Comparison of ENCODE assay signal across 7 mouse cellular contexts in the genomic region with DNA sequence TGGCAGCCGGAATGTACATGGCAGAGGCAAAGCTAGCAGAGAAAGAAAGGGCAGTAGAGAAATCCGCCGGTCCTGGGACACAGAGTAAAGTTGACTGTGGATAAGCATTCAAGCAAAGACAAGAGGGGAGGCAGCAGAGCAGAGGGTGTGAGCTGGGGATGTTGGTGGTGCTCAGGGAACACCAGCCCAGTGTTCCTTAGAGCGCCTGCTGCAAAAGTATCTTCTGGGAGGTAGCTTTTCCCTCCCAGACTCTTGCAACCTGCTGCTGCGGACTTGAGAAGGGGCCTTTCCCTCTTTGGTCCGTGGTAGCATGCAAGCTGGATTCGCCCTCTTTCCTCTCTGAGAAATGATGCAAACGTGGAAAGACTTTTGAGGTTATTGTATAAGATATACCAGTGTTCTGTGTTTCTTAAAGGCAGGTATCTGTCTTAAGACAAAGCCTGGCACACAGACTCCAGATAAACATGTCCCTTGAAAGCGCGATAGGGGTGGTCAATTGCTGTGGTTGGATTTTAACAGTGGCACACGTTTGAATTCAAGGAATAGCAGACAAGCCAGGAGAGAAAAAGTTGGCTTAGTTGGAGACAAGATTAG. TPM values are rescaled to one million over a fixed set of nuclear protein-coding genes. Genes with fewer than 3 reads are reported as not detected.
A peak's percentile ranks its signal among the peaks of the same experiment; 100 is the strongest.
DNase-seq lines count a peak whose midpoint lies in the region; ATAC-seq and TF ChIP-seq lines count a peak whose summit lies in the region.

No protein-coding gene starts in this region.

- H3K4me2 ChIP-seq in lung, postnatal 0 days (replicated peaks; ENCODE audit: low read depth, low read length), result peak overlapping the region; percentile 86
- H3K4me2 ChIP-seq in forebrain, embryonic 11.5 days (ENCODE audit: low read depth, low read length, severe bottlenecking), result peak overlapping the region; percentile 78
- H3K4me2 ChIP-seq in limb, embryonic 15.5 days, result peak overlapping the region; percentile 80
- H3K4me2 ChIP-seq in stomach, postnatal 0 days (replicated peaks; ENCODE audit: low read depth), result peak overlapping the region; percentile 86

- 34% methylated on average over 11 of the region's 11 CpGs for WGBS in lung, postnatal 0 days
- 29% methylated on average over 11 of the region's 11 CpGs for WGBS in forebrain, embryonic 11.5 days
- 43% methylated on average over 11 of the region's 11 CpGs for WGBS in limb, embryonic 15.5 days
- WGBS in stomach, postnatal 0 days, result 30% methylated on average over 11 of the region's 11 CpGs

- peak; percentile 8 for DNase-seq in lung, postnatal 0 days (ENCODE audit: low spot score)
- no peak for DNase-seq in lung, postnatal 36 days
- DNase-seq in forebrain, embryonic 11.5 days (ENCODE audit: low spot score), result no peak
- no peak for DNase-seq in stomach, postnatal 0 days (ENCODE audit: low spot score)
- no peak for DNase-seq in left cerebral cortex, adult 8-10 months (ENCODE audit: low spot score in 2 of 2)
- no peak for DNase-seq in adrenal gland, postnatal 36 days

- no peak for TF ChIP-seq EP300 in lung, postnatal 0 days (IDR thresholded peaks at IDR 0.05)
- TF ChIP-seq EP300 in stomach, postnatal 0 days (optimal IDR thresholded peaks at IDR 0.05), result no peak

- peaks cover 8% of the 10 kb centered on the region; the same call in 1 of the 2 replicates for H3K4me1 ChIP-seq in lung, postnatal 0 days (ENCODE audit: insufficient read depth, low read depth, low read length)
- H3K4me1 ChIP-seq in forebrain, embryonic 11.5 days (replicated peaks; ENCODE audit: control insufficient read depth, insufficient read depth, low read length), result no peaks in the 10 kb centered on the region; the same call in 1 of the 2 replicates
- H3K4me1 ChIP-seq in limb, embryonic 15.5 days, result peaks cover 17% of the 10 kb centered on the region
- H3K4me1 ChIP-seq in stomach, postnatal 0 days (replicated peaks; ENCODE audit: control insufficient read depth, insufficient read depth), result 0 out of 2 replicates have a peak, but pooled peaks cover 3% of the 10 kb centered on the region

- no peak overlapping the region for H3K27ac ChIP-seq in lung, postnatal 0 days (ENCODE audit: low read length)
- H3K27ac ChIP-seq in forebrain, embryonic 11.5 days (ENCODE audit: low read depth, low read length), result no peak overlapping the region
- peak overlapping the region; percentile 84 for H3K27ac ChIP-seq in limb, embryonic 15.5 days
- peak overlapping the region; percentile 83 for H3K27ac ChIP-seq in stomach, postnatal 0 days (replicated peaks)

- H3K4me3 ChIP-seq in lung, postnatal 0 days (ENCODE audit: low read depth, low read length), result peak overlapping the region; percentile 65
- peak overlapping the region; percentile 59 for H3K4me3 ChIP-seq in forebrain, embryonic 11.5 days (ENCODE audit: low read depth, low read length)
- peak overlapping the region; percentile 69 for H3K4me3 ChIP-seq in limb, embryonic 15.5 days
- H3K4me3 ChIP-seq in stomach, postnatal 0 days (ENCODE audit: low read depth, low read length), result peak overlapping the region; percentile 68

- TF ChIP-seq CTCF in lung, postnatal 0 days (IDR thresholded peaks at IDR 0.05), result no peak
- no peak for TF ChIP-seq CTCF in stomach, postnatal 0 days (IDR thresholded peaks at IDR 0.05; ENCODE audit: low read depth)

- H3K9me3 ChIP-seq in lung, postnatal 0 days (ENCODE audit: low read length), result no peaks in the 10 kb centered on the region
- no peaks in the 10 kb centered on the region for H3K9me3 ChIP-seq in forebrain, embryonic 11.5 days (ENCODE audit: control insufficient read depth, low read length)
- no peaks in the 10 kb centered on the region for H3K9me3 ChIP-seq in limb, embryonic 15.5 days
- H3K9me3 ChIP-seq in stomach, postnatal 0 days (ENCODE audit: control insufficient read depth, low read length), result no peaks in the 10 kb centered on the region

- H3K27me3 ChIP-seq in lung, postnatal 0 days (replicated peaks; ENCODE audit: insufficient read depth, low read length), result 0 out of 2 replicates have a peak, but pooled peaks cover 6% of the 10 kb centered on the region
- no peaks in the 10 kb centered on the region for H3K27me3 ChIP-seq in forebrain, embryonic 11.5 days (ENCODE audit: control insufficient read depth, insufficient read depth, low read length)
- no peaks in the 10 kb centered on the region for H3K27me3 ChIP-seq in limb, embryonic 15.5 days
- no peaks in the 10 kb centered on the region for H3K27me3 ChIP-seq in stomach, postnatal 0 days (ENCODE audit: control insufficient read depth, insufficient read depth, low read length)

- peak overlapping the region; percentile 69 for H3K9ac ChIP-seq in lung, postnatal 0 days (replicated peaks; ENCODE audit: low read depth)
- peak overlapping the region; percentile 89 for H3K9ac ChIP-seq in forebrain, embryonic 11.5 days (ENCODE audit: low read length)
- peak overlapping the region; percentile 70 for H3K9ac ChIP-seq in limb, embryonic 15.5 days
- H3K9ac ChIP-seq in stomach, postnatal 0 days (ENCODE audit: low read length), result peak overlapping the region; percentile 80

- ATAC-seq in lung, postnatal 0 days, result no peak
- peak; percentile 31; the same call in 1 of the 2 replicates for ATAC-seq in forebrain, embryonic 11.5 days (replicated peaks; ENCODE audit: low FRiP score)
- no peak for ATAC-seq in limb, embryonic 15.5 days (ENCODE audit: insufficient number of reproducible peaks, low FRiP score, low TSS enrichment, low read depth)
- no peak for ATAC-seq in stomach, postnatal 0 days (ENCODE audit: low FRiP score, low TSS enrichment)

- H3K36me3 ChIP-seq in lung, postnatal 0 days (ENCODE audit: insufficient read depth, low read length), result no peaks in the 10 kb centered on the region
- no peaks in the 10 kb centered on the region for H3K36me3 ChIP-seq in forebrain, embryonic 11.5 days (ENCODE audit: control insufficient read depth, insufficient read depth, low read length)
- peaks cover 10% of the 10 kb centered on the region; the same call in 1 of the 2 replicates for H3K36me3 ChIP-seq in limb, embryonic 15.5 days
- H3K36me3 ChIP-seq in stomach, postnatal 0 days (ENCODE audit: control insufficient read depth, insufficient read depth, low read length), result no peaks in the 10 kb centered on the region

RNA-seq across cellular contexts. Expression of gene Senp1, which starts 14.3 kb away (rescaled TPM):
- 9.2 and 10.2 TPM in 2 replicates for polyA plus RNA-seq in lung, postnatal 0 days (2015; fragmentation: Nextera tagmentation; extraction: Ambion mirVana)
- polyA plus RNA-seq in forebrain, embryonic 11.5 days (2014; fragmentation: Nextera tagmentation; extraction: Ambion mirVana), result 47.7 and 49.0 TPM in 2 replicates
- polyA plus RNA-seq in limb, embryonic 15.5 days (2015; fragmentation: Nextera tagmentation; extraction: Ambion mirVana), result 28.6 and 29.3 TPM in 2 replicates
- 10.0 and 10.8 TPM in 2 replicates for polyA plus RNA-seq in stomach, postnatal 0 days (2015; fragmentation: Nextera tagmentation; extraction: Ambion mirVana)
- total RNA-seq in left cerebral cortex, adult 8-10 months (2022), result 10 to 100 TPM; 13.2 to 15.3 (median 13.9) TPM
- 10 to 100 TPM; 16.0 to 16.8 TPM for total RNA-seq in adrenal gland, postnatal 36 days (2021)

RNA-seq across cellular contexts. Expression of gene Pfkm, which starts 15.4 kb away (rescaled TPM):
- 12.8 and 15.5 TPM in 2 replicates for polyA plus RNA-seq in lung, postnatal 0 days (2015; fragmentation: Nextera tagmentation; extraction: Ambion mirVana)
- 42.8 and 46.3 TPM in 2 replicates for polyA plus RNA-seq in forebrain, embryonic 11.5 days (2014; fragmentation: Nextera tagmentation; extraction: Ambion mirVana)
- polyA plus RNA-seq in limb, embryonic 15.5 days (2015; fragmentation: Nextera tagmentation; extraction: Ambion mirVana), result 47.5 and 77.4 TPM in 2 replicates
- polyA plus RNA-seq in stomach, postnatal 0 days (2015; fragmentation: Nextera tagmentation; extraction: Ambion mirVana), result 15.5 and 16.7 TPM in 2 replicates
- total RNA-seq in left cerebral cortex, adult 8-10 months (2022), result 100 to 1,000 TPM; 407 to 459 (median 428) TPM
- 10 to 100 TPM; 59.9 to 65.4 TPM for total RNA-seq in adrenal gland, postnatal 36 days (2021)

RNA-seq across cellular contexts. Expression of gene Asb8, which starts 57.6 kb away (rescaled TPM):
- polyA plus RNA-seq in lung, postnatal 0 days (2015; fragmentation: Nextera tagmentation; extraction: Ambion mirVana), result 40.3 and 42.3 TPM in 2 replicates
- 47.4 and 49.4 TPM in 2 replicates for polyA plus RNA-seq in forebrain, embryonic 11.5 days (2014; fragmentation: Nextera tagmentation; extraction: Ambion mirVana)
- 46.7 and 56.3 TPM in 2 replicates for polyA plus RNA-seq in limb, embryonic 15.5 days (2015; fragmentation: Nextera tagmentation; extraction: Ambion mirVana)
- polyA plus RNA-seq in stomach, postnatal 0 days (2015; fragmentation: Nextera tagmentation; extraction: Ambion mirVana), result 31.3 and 31.9 TPM in 2 replicates
- 10 to 100 TPM; 50.8 to 53.6 (median 51.9) TPM for total RNA-seq in left cerebral cortex, adult 8-10 months (2022)
- total RNA-seq in adrenal gland, postnatal 36 days (2021), result 10 to 100 TPM; 37.3 to 43.0 TPM

RNA-seq across cellular contexts. Expression of gene Ccdc184, which starts 59.2 kb away (rescaled TPM):
- polyA plus RNA-seq in lung, postnatal 0 days (2015; fragmentation: Nextera tagmentation; extraction: Ambion mirVana), result 0.04 and 0.07 TPM in 2 replicates
- 8.7 and 10.1 TPM in 2 replicates for polyA plus RNA-seq in forebrain, embryonic 11.5 days (2014; fragmentation: Nextera tagmentation; extraction: Ambion mirVana)
- polyA plus RNA-seq in limb, embryonic 15.5 days (2015; fragmentation: Nextera tagmentation; extraction: Ambion mirVana), result 0.20 and 0.40 TPM in 2 replicates
- 0.92 and 0.95 TPM in 2 replicates for polyA plus RNA-seq in stomach, postnatal 0 days (2015; fragmentation: Nextera tagmentation; extraction: Ambion mirVana)
- 10 to 100 TPM; 16.5 to 18.5 (median 18.2) TPM for total RNA-seq in left cerebral cortex, adult 8-10 months (2022)
- total RNA-seq in adrenal gland, postnatal 36 days (2021), result under 1 TPM; 0.50 to 0.92 TPM

Comparison
In these comparisons a context has a peak if more than half of its experiments do, and no peak if none do; other contexts are left out.
1. H3K27ac ChIP-seq: peak in limb, embryonic 15.5 days (single experiment) and stomach, postnatal 0 days (single experiment); none in lung, postnatal 0 days (single experiment) and forebrain, embryonic 11.5 days (single experiment).
2. Peak in every context shown above with its lines, with median percentiles within 50 percentile points of each other: H3K4me2 ChIP-seq, H3K4me3 ChIP-seq and H3K9ac ChIP-seq.